Mouse (Mus musculus): ENCODE results near the gene C7. TPM values are rescaled to one million over a fixed set of nuclear protein-coding genes. Genes with fewer than 3 reads are reported as not detected.

Gene C7
- polyA plus RNA-seq, 1 experiment from 2014 or later = not detected

GRCm38 (mm10) chr15:4973355-4973754 is 90.2 kb downstream of the C7 start:
- no peak overlapping the region for H3K9ac ChIP-seq
- WGBS (ENCODE audit: insufficient replicate concordance) = 59% methylated on average over 1 of the region's 1 CpGs
- no peak overlapping the region for H3K4me2 ChIP-seq
- no peak for ATAC-seq (ENCODE audit: insufficient read depth)
- no peaks in the 10 kb centered on the region for H3K27me3 ChIP-seq
- no peak overlapping the region for H3K27ac ChIP-seq (replicated peaks)
- no peaks in the 10 kb centered on the region for H3K4me1 ChIP-seq (replicated peaks)
- H3K9me3 ChIP-seq (replicated peaks) = no peaks in the 10 kb centered on the region
- no peaks in the 10 kb centered on the region for H3K36me3 ChIP-seq (replicated peaks)
- no peak overlapping the region for H3K4me3 ChIP-seq (replicated peaks)

Other genes starting within 250 kb of the C7 start
- gene Mroh2b, start 165.0 kb downstream of the C7 start, polyA plus RNA-seq (2015; fragmentation: Nextera tagmentation; extraction: Ambion mirVana) = not detected in 2 replicates
- 1.2 and 1.6 TPM in 2 replicates for gene Card6, start 44.8 kb upstream of the C7 start, polyA plus RNA-seq (2015; fragmentation: Nextera tagmentation; extraction: Ambion mirVana)
- gene Rpl37, start 52.9 kb upstream of the C7 start, polyA plus RNA-seq (2015; fragmentation: Nextera tagmentation; extraction: Ambion mirVana) = 195 and 292 TPM in 2 replicates
- 11.4 and 12.2 TPM in 2 replicates for gene Prkaa1, start 80.1 kb upstream of the C7 start, polyA plus RNA-seq (2015; fragmentation: Nextera tagmentation; extraction: Ambion mirVana)
- 13.5 and 15.7 TPM in 2 replicates for gene Ttc33, start 121.8 kb upstream of the C7 start, polyA plus RNA-seq (2015; fragmentation: Nextera tagmentation; extraction: Ambion mirVana)
- gene Ptger4, start 180.4 kb upstream of the C7 start, polyA plus RNA-seq (2015; fragmentation: Nextera tagmentation; extraction: Ambion mirVana) = 1.5 and 1.6 TPM in 2 replicates

Data from liver, embryonic 15.5 days (tissue).